Mouse (Mus musculus) frontal cortex, postnatal 10 days (tissue): Measurements from ENCODE around the gene Prkcd.
"Not testable (repeated sequence)": the region's sequence is repeated elsewhere in the genome, so short reads cannot be mapped to it uniquely, and the experiment has no call there.

Source experiments
- DNase-seq, 2 experiments: peaks; one replicate each; pipeline ENCODE4 v3.0.0; 2022; ENCODE audit warnings: low spot score in 2 of 2, mixed read lengths in 1 of 2

Prkcd gene

GRCm38 (mm10) chr14:30608176-30608575 lies 17.8 kb downstream of the Prkcd start:
- DNase-seq: no peak

GRCm38 (mm10) chr14:30607696-30608095 lies 18.3 kb downstream of the Prkcd start:
- no peak for DNase-seq

- no peak for DNase-seq
Measured at GRCm38 (mm10) chr14:30606817-30607216, 19.2 kb downstream of the Prkcd start.

- DNase-seq: no peak
Measured at GRCm38 (mm10) chr14:30597142-30597541, 28.9 kb downstream of the Prkcd start.

GRCm38 (mm10) chr14:30596407-30596806 lies 29.6 kb downstream of the Prkcd start:
- no peak for DNase-seq

DNA sequence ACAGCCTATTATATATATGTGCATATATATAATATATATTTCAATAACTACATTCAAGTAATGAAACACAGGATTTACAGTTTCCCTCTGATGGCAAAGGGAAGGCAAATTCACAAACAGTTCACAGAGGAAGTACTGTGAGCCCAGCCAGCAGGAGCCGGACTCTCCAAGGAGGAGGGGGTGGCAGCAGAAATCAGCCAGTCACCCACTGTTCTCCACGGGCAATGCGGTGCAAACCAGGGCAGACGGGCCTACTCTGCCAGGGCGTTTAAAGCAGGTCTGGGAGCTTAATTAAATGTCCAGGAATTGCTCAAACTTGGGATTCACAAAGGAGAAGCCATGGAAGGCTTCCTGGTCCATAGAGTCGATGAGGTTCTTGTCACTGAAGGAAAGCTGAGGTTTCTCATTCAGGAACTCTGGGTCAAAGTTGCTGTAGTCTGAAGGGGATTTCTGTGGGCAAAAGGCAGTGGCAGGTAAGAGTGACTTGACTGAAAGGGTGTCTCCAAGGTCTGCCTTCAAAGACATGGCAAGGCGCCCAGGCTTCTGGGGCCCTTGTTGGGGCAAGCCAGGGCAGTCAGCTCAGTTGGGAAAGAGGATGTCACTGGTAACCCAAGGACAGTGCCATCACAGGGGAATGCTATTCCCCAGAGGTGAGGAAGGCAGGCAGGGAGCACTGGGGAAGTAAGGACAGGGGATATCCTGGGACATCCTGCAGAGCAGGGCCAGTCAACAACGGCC lies 30.3 kb downstream of the Prkcd start:
- DNase-seq: no peak

- peak in 1 of 2 experiments; percentile 40 for DNase-seq
Measured at GRCm38 (mm10) chr14:30594092-30594695, 31.8 kb downstream of the Prkcd start.

- peak; percentile 24 to 47 for DNase-seq
Measured at GRCm38 (mm10) chr14:30593279-30594091, 32.5 kb downstream of the Prkcd start.

DNA sequence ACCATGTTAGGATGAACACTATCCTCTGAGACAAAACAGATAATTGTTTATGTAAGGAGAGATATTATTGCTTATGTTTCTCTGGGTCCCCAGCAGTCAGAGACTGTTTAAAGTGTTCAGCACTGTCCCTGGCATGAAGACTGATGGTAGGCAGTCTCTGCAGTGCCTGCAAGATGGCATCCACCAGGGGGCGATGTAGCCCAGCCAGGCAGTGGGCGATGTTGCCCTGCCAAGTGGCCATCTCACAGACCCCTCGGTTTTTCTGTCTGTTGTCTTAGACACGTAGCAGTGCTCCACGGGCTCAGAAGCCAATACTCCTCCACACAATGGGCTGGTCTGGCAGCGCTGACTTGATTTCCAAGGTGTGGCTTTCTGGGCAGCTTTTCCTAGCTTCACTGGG lies 34.6 kb downstream of the Prkcd start:
- peak; percentile 49 to 74 for DNase-seq

- DNase-seq: no peak
Measured at GRCm38 (mm10) chr14:30590918-30591317, 35.1 kb downstream of the Prkcd start.

GRCm38 (mm10) chr14:30590041-30590645 lies 35.9 kb downstream of the Prkcd start:
- no peak for DNase-seq

DNA sequence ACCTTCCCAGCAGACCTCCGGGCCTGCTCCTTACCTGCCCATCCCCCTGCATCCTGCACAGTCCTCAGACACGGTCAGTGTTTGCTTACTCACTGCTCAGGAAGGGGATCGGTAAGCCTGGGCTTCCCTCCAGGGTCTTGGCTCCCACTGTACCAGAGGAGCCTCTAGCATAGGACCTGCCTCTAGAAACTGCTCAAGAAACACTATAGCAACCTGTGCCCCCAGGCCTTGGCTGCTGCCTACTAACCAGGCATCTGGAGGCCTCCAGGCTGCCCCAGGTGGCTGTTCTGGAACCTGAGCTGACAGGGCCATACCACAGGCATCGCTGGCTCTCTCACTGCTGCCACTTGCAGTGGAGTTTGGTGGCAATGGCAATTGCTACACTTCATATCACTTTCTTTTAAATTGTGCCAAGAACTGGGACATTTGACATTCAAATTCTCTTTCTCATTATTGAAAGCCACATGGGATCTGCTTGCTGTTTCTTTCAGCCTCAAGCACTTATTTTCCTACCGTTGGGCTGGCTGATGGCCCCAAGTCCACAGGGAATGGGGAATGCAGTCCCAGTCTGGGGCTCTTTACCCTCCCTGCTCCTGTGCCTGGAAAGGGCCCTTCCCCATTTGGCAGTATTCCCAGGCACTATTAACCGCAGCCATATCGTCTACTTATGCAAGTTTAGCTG lies 39.1 kb downstream of the Prkcd start:
- DNase-seq: no peak

GRCm38 (mm10) chr14:30585323-30585722 lies 40.7 kb downstream of the Prkcd start:
- no peak for DNase-seq

DNA sequence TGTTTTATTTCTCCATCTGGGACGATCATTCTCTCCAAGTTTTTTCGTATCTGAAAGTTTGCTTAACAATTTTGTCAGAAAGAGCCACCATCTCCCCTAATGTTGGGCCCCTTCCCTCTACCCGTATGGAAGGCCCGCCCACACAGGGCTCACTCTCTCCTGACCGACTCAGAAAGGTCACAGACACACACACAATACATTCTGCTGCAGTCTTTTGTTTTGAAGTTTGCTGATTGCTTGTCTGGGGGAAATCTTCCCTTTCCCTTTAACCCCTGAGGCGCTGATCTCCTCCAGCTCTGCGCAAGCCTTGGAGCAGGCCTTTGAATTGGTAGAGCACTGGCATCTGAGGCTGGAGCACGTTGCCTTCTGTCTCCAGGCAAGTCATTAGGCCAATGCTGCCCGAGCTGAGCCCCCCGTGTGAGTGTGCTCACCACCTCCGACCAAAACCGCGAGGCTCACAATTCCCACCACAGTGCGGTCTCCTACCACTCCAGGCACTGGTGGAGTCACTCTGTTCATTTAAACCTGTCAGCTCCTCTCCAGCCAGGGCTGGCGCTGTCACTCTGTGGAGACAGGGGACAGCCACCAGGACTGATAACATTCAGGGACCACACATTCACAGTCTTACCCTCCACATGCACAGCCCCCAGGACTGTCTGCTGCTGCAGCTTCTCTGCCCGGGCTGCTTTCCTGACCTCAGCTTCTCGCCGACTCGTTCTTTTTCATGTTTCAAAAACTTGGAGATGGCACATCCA lies 41.3 kb downstream of the Prkcd start:
- no peak for DNase-seq

DNA sequence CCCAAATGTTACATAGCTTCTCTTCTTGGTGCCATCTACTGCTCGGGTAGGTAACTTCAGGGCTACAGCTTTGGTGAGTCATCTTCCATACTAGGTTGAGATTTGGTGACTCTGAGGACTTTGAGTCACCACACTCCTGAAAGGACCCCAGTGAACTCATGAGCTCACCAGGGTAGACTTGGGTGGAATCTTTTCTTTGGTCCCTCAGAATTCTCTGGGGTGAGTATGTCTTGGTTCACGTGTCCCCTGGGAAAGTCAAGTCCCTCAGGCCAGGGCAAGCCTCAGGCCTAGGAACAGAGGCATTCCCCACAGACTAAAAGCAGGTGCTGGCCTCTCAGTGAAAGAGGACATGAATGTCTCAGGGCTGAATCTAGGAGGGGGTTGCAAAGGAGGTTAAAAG lies 41.9 kb downstream of the Prkcd start:
- DNase-seq: no peak

DNA sequence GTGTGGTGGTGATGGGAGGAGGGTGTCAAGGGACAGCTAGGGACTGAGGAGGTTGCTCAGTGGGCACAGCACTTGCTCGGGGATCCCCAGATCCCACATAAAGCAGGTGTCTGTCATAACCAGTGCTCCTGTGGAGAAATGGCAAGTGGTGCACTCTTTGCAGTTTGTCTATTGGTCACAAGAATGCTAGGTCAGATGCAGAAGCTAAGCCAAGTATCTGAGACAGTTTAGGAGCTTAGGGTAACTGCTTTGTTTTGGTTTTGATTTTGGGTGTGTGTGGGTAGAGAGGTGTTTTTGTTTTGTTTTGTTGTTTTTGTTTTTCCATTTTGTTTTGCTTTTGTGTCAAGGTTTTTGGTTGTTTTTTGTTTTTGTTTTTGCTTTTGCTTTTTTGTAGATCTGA lies 44.8 kb downstream of the Prkcd start:
- no peak for DNase-seq

DNA sequence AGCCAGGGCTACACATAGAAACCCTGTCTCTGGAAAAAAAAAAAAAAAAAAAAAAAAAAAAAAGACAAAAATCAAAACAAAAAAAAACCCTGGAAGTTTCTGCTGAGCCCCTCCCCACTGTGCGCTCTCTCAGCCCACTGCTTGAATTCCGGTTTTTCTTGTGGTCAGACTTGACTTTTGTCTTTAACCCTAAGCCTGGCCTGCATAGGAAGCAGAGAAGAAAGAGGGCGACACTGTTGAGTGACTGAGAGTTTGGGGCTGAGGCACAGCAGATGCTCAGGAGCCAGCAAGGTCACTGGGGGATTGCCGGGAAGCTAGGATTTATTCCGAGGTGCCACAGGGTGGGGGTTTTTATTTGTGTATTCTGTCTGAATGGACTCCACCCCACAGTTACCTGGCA lies 46.1 kb downstream of the Prkcd start:
- no peak for DNase-seq

DNA sequence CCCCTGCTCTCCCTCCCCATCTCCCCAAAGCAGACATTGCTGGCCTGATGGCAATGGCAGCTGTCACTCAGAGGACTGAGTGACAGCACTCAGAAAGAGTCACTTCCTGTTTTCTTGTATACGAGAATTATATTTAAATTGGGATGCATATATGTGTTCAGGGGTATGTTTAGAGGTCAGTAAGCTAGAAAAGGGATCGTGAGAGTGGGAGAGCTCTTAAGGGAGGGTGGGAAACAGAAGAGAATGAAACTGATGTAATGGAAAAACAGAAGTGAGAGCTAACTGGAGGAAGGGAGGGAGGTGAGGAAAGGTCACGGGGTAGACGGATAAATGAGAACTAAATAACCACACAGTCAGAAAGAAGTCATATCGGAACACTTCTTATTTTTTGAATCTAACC lies 46.8 kb downstream of the Prkcd start:
- no peak for DNase-seq

- not testable (repeated sequence) for DNase-seq
Measured at GRCm38 (mm10) chr14:30577303-30578062, 48.5 kb downstream of the Prkcd start.

DNA sequence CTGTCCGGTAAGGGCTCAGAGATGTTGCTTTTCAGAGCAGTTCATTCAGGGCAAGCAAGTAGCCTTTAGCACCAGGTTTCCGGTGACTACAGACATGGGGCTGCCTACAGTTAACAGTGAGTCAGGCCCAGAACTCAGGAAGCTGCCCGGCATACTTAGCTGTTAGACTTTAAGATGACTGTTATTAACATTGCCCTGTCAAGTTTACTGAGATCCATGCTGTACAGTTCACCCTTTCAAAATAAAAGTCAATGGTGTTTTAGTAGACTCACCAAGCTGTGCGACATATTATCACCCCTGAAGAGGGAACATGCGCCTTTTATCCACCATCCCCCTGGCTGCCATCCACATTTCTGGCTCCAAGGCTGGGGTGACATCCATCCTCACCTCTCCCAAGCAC lies 49.8 kb downstream of the Prkcd start:
- no peak for DNase-seq
